Mouse (Mus musculus) brain, embryonic 14.5 days (tissue): Measurements from ENCODE around the gene Slc25a25.
"Not testable (repeated sequence)": the region's sequence is repeated elsewhere in the genome, so short reads cannot be mapped to it uniquely, and the experiment has no call there.

Experiments used
- CTCF ChIP-seq: fragments of 200-500 bp; IDR thresholded peaks from 2 replicates; pipeline ENCODE4 v1.5.1; 2012; ENCODE audit warnings: inconsistent platforms, mild to moderate bottlenecking, moderate library complexity, borderline replicate concordance; ENCODE audit not compliant: insufficient read depth, insufficient read length; ENCODE audit errors: extremely low read depth
- POLR2A ChIP-seq: fragments of 200-500 bp; IDR thresholded peaks from 2 replicates; pipeline ENCODE4 v1.6.1; 2012; ENCODE audit warnings: mild to moderate bottlenecking, inconsistent platforms, borderline replicate concordance; ENCODE audit not compliant: poor library complexity, insufficient read depth, insufficient read length, severe bottlenecking; ENCODE audit errors: extremely low read depth

GRCm38 (mm10) chr2:32490730-32491129 lies 39.5 kb upstream of the Slc25a25 start:
- TF ChIP-seq CTCF, POLR2A: not testable (repeated sequence)
